Mouse (Mus musculus): ENCODE measurements around the gene Abcc5. TPM values are rescaled to one million over a fixed set of nuclear protein-coding genes. Genes with fewer than 3 reads are reported as not detected.

Gene Abcc5
- polyA plus RNA-seq, 1 experiment from 2014 or later = 150 TPM

GRCm38 (mm10) chr16:20416262-20416661 lies 9.9 kb downstream of the Abcc5 start:
- ATAC-seq = no peak
- Histone ChIP-seq H3K9me3 (no peaks in the 10 kb centered on the region), H3K4me2 (replicated peaks) (no peak overlapping the region), H3K4me3 (replicated peaks) (no peak overlapping the region), H3K4me1 (replicated peaks) (no peaks in the 10 kb centered on the region), H3K36me3 (peaks cover 30% of the 10 kb centered on the region), H3K27me3 (no peaks in the 10 kb centered on the region), H3K27ac (no peak overlapping the region), H3K9ac (replicated peaks) (no peak overlapping the region)
- 89% methylated on average over 2 of the region's 2 CpGs for WGBS

GRCm38 (mm10) chr16:20415804-20416203 lies 10.4 kb downstream of the Abcc5 start:
- Histone ChIP-seq H3K9ac (replicated peaks) (no peak overlapping the region), H3K4me3 (replicated peaks) (no peak overlapping the region), H3K27me3 (no peaks in the 10 kb centered on the region), H3K36me3 (peaks cover 26% of the 10 kb centered on the region), H3K4me2 (replicated peaks) (no peak overlapping the region), H3K9me3 (no peaks in the 10 kb centered on the region), H3K4me1 (replicated peaks) (no peaks in the 10 kb centered on the region), H3K27ac (no peak overlapping the region)
- 93% methylated on average over 6 of the region's 6 CpGs for WGBS
- no peak for ATAC-seq

- Histone ChIP-seq H3K27me3 (no peaks in the 10 kb centered on the region), H3K9ac (replicated peaks) (no peak overlapping the region), H3K4me1 (replicated peaks) (no peaks in the 10 kb centered on the region), H3K9me3 (no peaks in the 10 kb centered on the region), H3K27ac (no peak overlapping the region), H3K36me3 (peaks cover 23% of the 10 kb centered on the region), H3K4me2 (replicated peaks) (no peak overlapping the region), H3K4me3 (replicated peaks) (no peak overlapping the region)
- 93% methylated on average over 2 of the region's 2 CpGs for WGBS
- no peak for ATAC-seq
These were observed 11.0 kb downstream of the Abcc5 start for GRCm38 (mm10) chr16:20415211-20415610.

- H3K9me3 ChIP-seq = no peaks in the 10 kb centered on the region
- peaks cover 26% of the 10 kb centered on the region for H3K36me3 ChIP-seq
- no peak overlapping the region for H3K4me3 ChIP-seq (replicated peaks)
- ATAC-seq = no peak
- H3K4me1 ChIP-seq (replicated peaks) = no peaks in the 10 kb centered on the region
- no peak overlapping the region for H3K27ac ChIP-seq
- H3K27me3 ChIP-seq = no peaks in the 10 kb centered on the region
- WGBS = 84% methylated on average over 2 of the region's 2 CpGs
- no peak overlapping the region for H3K9ac ChIP-seq (replicated peaks)
- H3K4me2 ChIP-seq (replicated peaks) = no peak overlapping the region
These were observed 12.3 kb downstream of the Abcc5 start for GRCm38 (mm10) chr16:20413870-20414331.

GRCm38 (mm10) chr16:20411958-20412570 lies 14.1 kb downstream of the Abcc5 start:
- Histone ChIP-seq H3K9ac (replicated peaks) (no peak overlapping the region), H3K9me3 (no peaks in the 10 kb centered on the region), H3K27me3 (no peaks in the 10 kb centered on the region), H3K36me3 (peaks cover 19% of the 10 kb centered on the region), H3K4me3 (replicated peaks) (no peak overlapping the region), H3K4me2 (replicated peaks) (no peak overlapping the region), H3K4me1 (replicated peaks) (no peaks in the 10 kb centered on the region), H3K27ac (no peak overlapping the region)
- WGBS = 82% methylated on average over 8 of the region's 8 CpGs
- no peak for ATAC-seq

- ATAC-seq = no peak
- Histone ChIP-seq H3K4me3 (replicated peaks) (no peak overlapping the region), H3K4me2 (replicated peaks) (no peak overlapping the region), H3K4me1 (replicated peaks) (no peaks in the 10 kb centered on the region), H3K27ac (no peak overlapping the region), H3K27me3 (no peaks in the 10 kb centered on the region), H3K36me3 (peaks cover 56% of the 10 kb centered on the region), H3K9me3 (no peaks in the 10 kb centered on the region), H3K9ac (replicated peaks) (no peak overlapping the region)
- 94% methylated on average over 4 of the region's 4 CpGs for WGBS
These were observed 20.9 kb downstream of the Abcc5 start for GRCm38 (mm10) chr16:20405335-20405734.

- H3K4me1 ChIP-seq (replicated peaks) = no peaks in the 10 kb centered on the region
- no peak overlapping the region for H3K4me3 ChIP-seq (replicated peaks)
- ATAC-seq = no peak
- WGBS = 94% methylated on average over 2 of the region's 2 CpGs
- H3K36me3 ChIP-seq = peaks cover 67% of the 10 kb centered on the region
- H3K9ac ChIP-seq (replicated peaks) = no peak overlapping the region
- H3K4me2 ChIP-seq (replicated peaks) = no peak overlapping the region
- no peak overlapping the region for H3K27ac ChIP-seq
- no peaks in the 10 kb centered on the region for H3K9me3 ChIP-seq
- no peaks in the 10 kb centered on the region for H3K27me3 ChIP-seq
These were observed 22.9 kb downstream of the Abcc5 start for GRCm38 (mm10) chr16:20403327-20403726.

- Histone ChIP-seq H3K4me3 (replicated peaks) (no peak overlapping the region), H3K4me1 (replicated peaks) (no peaks in the 10 kb centered on the region), H3K9me3 (no peaks in the 10 kb centered on the region), H3K27ac (no peak overlapping the region), H3K9ac (replicated peaks) (no peak overlapping the region), H3K4me2 (replicated peaks) (no peak overlapping the region), H3K27me3 (no peaks in the 10 kb centered on the region), H3K36me3 (peaks cover 72% of the 10 kb centered on the region)
- 86% methylated on average over 3 of the region's 3 CpGs for whole genome bisulfite sequencing
- no peak for ATAC-seq
These were observed 24.6 kb downstream of the Abcc5 start for GRCm38 (mm10) chr16:20401592-20401991.

- no peaks in the 10 kb centered on the region for H3K27me3 ChIP-seq
- no peaks in the 10 kb centered on the region for H3K9me3 ChIP-seq
- 95% methylated on average over 12 of the region's 12 CpGs for WGBS
- no peak overlapping the region for H3K4me2 ChIP-seq (replicated peaks)
- H3K9ac ChIP-seq (replicated peaks) = no peak overlapping the region
- ATAC-seq = no peak
- no peak overlapping the region for H3K27ac ChIP-seq
- H3K36me3 ChIP-seq = peaks cover 78% of the 10 kb centered on the region
- H3K4me1 ChIP-seq (replicated peaks) = no peaks in the 10 kb centered on the region
- no peak overlapping the region for H3K4me3 ChIP-seq (replicated peaks)
These were observed 25.2 kb downstream of the Abcc5 start for GRCm38 (mm10) chr16:20400707-20401591.

- peaks cover 77% of the 10 kb centered on the region for H3K36me3 ChIP-seq
- no peak for ATAC-seq
- H3K27ac ChIP-seq = no peak overlapping the region
- H3K4me2 ChIP-seq (replicated peaks) = no peak overlapping the region
- no peak overlapping the region for H3K9ac ChIP-seq (replicated peaks)
- H3K27me3 ChIP-seq = no peaks in the 10 kb centered on the region
- WGBS = 95% methylated on average over 10 of the region's 10 CpGs
- no peaks in the 10 kb centered on the region for H3K9me3 ChIP-seq
- no peaks in the 10 kb centered on the region for H3K4me1 ChIP-seq (replicated peaks)
- H3K4me3 ChIP-seq (replicated peaks) = no peak overlapping the region
These were observed 29.3 kb downstream of the Abcc5 start for GRCm38 (mm10) chr16:20396851-20397250.

GRCm38 (mm10) chr16:20395216-20395907 lies 30.8 kb downstream of the Abcc5 start:
- 86% methylated on average over 11 of the region's 11 CpGs for WGBS

GRCm38 (mm10) chr16:20391753-20392152 lies 34.4 kb downstream of the Abcc5 start:
- ATAC-seq = no peak
- no peaks in the 10 kb centered on the region for H3K4me1 ChIP-seq (replicated peaks)
- no peak overlapping the region for H3K4me3 ChIP-seq (replicated peaks)
- 92% methylated on average over 3 of the region's 3 CpGs for WGBS
- no peaks in the 10 kb centered on the region for H3K9me3 ChIP-seq
- H3K9ac ChIP-seq (replicated peaks) = no peak overlapping the region
- H3K27ac ChIP-seq = no peak overlapping the region
- H3K27me3 ChIP-seq = no peaks in the 10 kb centered on the region
- peaks cover 88% of the 10 kb centered on the region for H3K36me3 ChIP-seq
- no peak overlapping the region for H3K4me2 ChIP-seq (replicated peaks)

More at GRCm38 (mm10) chr16:20395216-20395907, 30.8 kb downstream of the Abcc5 start:
- Histone ChIP-seq H3K9me3 (no peaks in the 10 kb centered on the region), H3K4me3 (replicated peaks) (no peak overlapping the region), H3K27me3 (no peaks in the 10 kb centered on the region), H3K36me3 (peaks cover 78% of the 10 kb centered on the region), H3K9ac (replicated peaks) (no peak overlapping the region), H3K4me2 (replicated peaks) (no peak overlapping the region), H3K27ac (no peak overlapping the region), H3K4me1 (replicated peaks) (no peaks in the 10 kb centered on the region)
- ATAC-seq = no peak
